Mouse (Mus musculus) forebrain, embryonic 14.5 days (tissue): ENCODE measurements around the gene Prkag3. TPM values are rescaled to one million over a fixed set of nuclear protein-coding genes. Genes with fewer than 3 reads are reported as not detected.

ENCODE experiments used
- ATAC-seq: fragments of 200-750 bp; cut with Nextera tagmentation; 2 replicates; pipeline ENCODE4 v1.8.0; 2017; ENCODE audit warnings: mild to moderate bottlenecking, moderate library complexity
- DNase-seq: peaks from one replicate; pipeline ENCODE4 v3.0.0-alpha.2; 2015; ENCODE audit warnings: low spot score
- H3K27ac ChIP-seq: fragments of 300-500 bp; sonication (generic); 2 replicates; pipeline ENCODE4 v1.5.1; 2014; ENCODE audit warnings: low read depth, mild to moderate bottlenecking, control low read depth, low read length, moderate library complexity
- H3K27me3 ChIP-seq: fragments of 300-500 bp; sonication (generic); replicated peaks from 2 replicates; pipeline ENCODE4 v1.6.1; 2014; ENCODE audit warnings: low read length, control low read depth, mixed read lengths; ENCODE audit not compliant: control insufficient read depth, insufficient read depth
- H3K36me3 ChIP-seq: fragments of 300-500 bp; sonication (generic); 2 replicates; pipeline ENCODE4 v1.6.1; 2014; ENCODE audit warnings: low read length, control low read depth; ENCODE audit not compliant: control insufficient read depth, insufficient read depth
- H3K4me1 ChIP-seq: fragments of 300-500 bp; sonication (generic); 2 replicates; pipeline ENCODE4 v1.6.1; 2014; ENCODE audit warnings: antibody characterized with exemption, low read length, control low read depth; ENCODE audit not compliant: control insufficient read depth, insufficient read depth
- H3K4me2 ChIP-seq: fragments of 300-500 bp; sonication (generic); 2 replicates; pipeline ENCODE4 v1.6.1; 2014; ENCODE audit warnings: mild to moderate bottlenecking, control low read depth, low read length
- H3K4me3 ChIP-seq: fragments of 300-500 bp; sonication (generic); 2 replicates; pipeline ENCODE4 v1.5.1; 2014; ENCODE audit warnings: low read depth, low read length, control low read depth
- H3K9ac ChIP-seq: fragments of 300-500 bp; sonication (generic); 2 replicates; pipeline ENCODE4 v1.6.1; 2014; ENCODE audit warnings: mild to moderate bottlenecking, low read length, control low read depth, moderate library complexity
- H3K9me3 ChIP-seq: fragments of 300-500 bp; sonication (generic); replicated peaks from 2 replicates; pipeline ENCODE4 v1.6.1; 2016; ENCODE audit warnings: low read length, control low read depth, mixed read lengths; ENCODE audit not compliant: control insufficient read depth
- WGBS: fragments of 180-500 bp; shearing (Covaris S2); extraction: QIAGEN DNeasy Blood & Tissue Kit; methylation state at CpG from one replicate; pipeline ENCODE4 v1.1.7; 2014; 5-methylcytosine and 5-hydroxymethylcytosine counted together
- polyA plus RNA-seq: library from polyadenylated mRNA; unstranded; fragments of >200 nt; fragmentation: Nextera tagmentation; extraction: Ambion mirVana; gene quantifications from 2 replicates; pipeline ENCODE4 v1.2.1, GENCODE M21; 2014

Prkag3 gene
- polyA plus RNA-seq, 1 experiment from 2014 or later, result not detected

DNA sequence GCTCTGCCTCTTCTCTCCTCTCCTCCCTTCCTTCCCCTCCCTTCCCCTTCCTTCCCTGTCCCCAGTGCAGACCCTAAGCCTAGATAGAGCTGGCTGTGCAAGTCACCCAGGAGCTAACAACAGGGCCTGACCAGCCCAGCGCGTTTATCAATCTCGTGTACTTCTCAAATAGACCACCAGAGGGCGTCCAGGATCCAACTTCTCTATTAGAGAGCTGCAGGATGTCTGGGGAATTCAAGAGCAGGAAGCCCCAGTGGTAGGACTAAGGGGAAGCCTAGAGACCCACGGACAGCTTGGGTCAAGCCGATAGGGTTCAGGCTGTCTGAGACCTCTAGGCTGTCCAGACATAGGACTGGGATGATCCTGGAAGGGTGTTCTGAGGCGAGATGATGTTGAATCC, 38.8 kb upstream of the Prkag3 start:
- Histone ChIP-seq H3K27ac (no peak overlapping the region), H3K36me3 (no peaks in the 10 kb centered on the region), H3K9me3 (no peaks in the 10 kb centered on the region; the same call in 1 of the 2 replicates), H3K4me1 (peaks cover 7% of the 10 kb centered on the region; the same call in 1 of the 2 replicates), H3K9ac (no peak overlapping the region), H3K4me2 (no peak overlapping the region), H3K27me3 (peaks cover 87% of the 10 kb centered on the region), H3K4me3 (no peak overlapping the region)
- peak; percentile 51; the same call in 1 of the 2 replicates for ATAC-seq
- WGBS, result 7% methylated on average over 7 of the region's 7 CpGs
- DNase-seq, result peak; percentile 86

DNA sequence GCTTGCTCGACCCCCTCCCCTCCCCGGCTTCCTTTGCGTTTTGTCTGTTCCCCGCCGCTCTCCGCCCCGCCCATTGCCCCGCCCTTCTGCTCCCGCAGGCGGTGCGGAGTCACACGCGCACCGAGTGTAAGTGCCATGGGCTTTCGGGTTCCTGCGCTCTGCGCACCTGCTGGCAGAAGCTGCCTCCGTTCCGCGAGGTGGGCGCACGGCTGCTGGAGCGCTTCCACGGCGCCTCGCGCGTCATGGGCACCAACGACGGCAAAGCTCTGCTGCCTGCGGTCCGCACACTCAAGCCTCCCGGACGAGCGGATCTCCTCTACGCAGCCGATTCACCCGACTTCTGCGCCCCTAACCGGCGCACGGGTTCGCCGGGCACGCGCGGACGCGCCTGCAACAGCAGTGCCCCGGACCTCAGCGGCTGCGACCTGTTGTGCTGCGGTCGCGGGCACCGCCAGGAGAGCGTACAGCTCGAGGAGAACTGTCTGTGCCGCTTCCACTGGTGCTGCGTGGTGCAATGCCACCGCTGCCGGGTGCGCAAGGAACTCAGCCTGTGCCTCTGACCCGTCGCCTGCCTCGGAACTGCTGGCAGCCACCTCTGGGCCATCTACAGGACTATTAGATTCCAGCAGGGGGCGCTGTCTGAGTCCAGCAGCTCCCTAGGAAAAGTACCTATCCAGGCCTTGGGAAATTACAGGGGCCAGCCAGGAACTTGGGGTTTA, 35.2 kb upstream of the Prkag3 start:
- H3K27me3 ChIP-seq, result peaks cover 82% of the 10 kb centered on the region
- WGBS, result under 1% methylated on average over 67 of the region's 67 CpGs
- H3K4me1 ChIP-seq, result peaks cover 3% of the 10 kb centered on the region; the same call in 1 of the 2 replicates
- peak overlapping the region; percentile 40 for H3K4me3 ChIP-seq
- peak overlapping the region; percentile 72 for H3K4me2 ChIP-seq
- DNase-seq (peak; percentile 57), ATAC-seq (peak; percentile 43; the same call in 1 of the 2 replicates)
- peak overlapping the region; percentile 45 for H3K9ac ChIP-seq
- H3K27ac ChIP-seq, result no peak overlapping the region
- H3K36me3 ChIP-seq, result no peaks in the 10 kb centered on the region
- H3K9me3 ChIP-seq, result no peaks in the 10 kb centered on the region; the same call in 1 of the 2 replicates

DNA sequence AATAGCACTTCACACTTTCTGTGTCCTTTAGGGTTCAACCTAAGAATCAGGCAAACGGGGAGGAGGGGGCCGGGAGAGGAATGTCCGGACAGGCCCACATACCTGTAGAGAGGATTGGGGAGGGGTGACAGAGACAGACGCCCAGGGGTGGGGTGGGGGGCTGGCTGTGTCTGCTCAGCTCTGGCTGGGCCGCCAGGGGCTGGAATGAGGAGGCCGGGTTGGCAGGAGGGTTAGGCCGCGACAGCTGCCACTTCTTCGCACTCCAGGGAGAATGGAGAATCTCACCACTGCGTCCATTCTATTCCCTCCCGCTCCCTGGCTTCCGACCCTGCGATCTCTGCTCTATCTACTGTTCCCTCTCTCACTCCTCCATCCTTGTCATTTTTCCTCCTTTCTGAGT, 34.5 kb upstream of the Prkag3 start:
- Histone ChIP-seq H3K27me3 (peaks cover 82% of the 10 kb centered on the region), H3K4me2 (peak overlapping the region; percentile 72), H3K9me3 (no peaks in the 10 kb centered on the region; the same call in 1 of the 2 replicates), H3K4me3 (peak overlapping the region; percentile 40), H3K36me3 (no peaks in the 10 kb centered on the region), H3K27ac (no peak overlapping the region), H3K4me1 (peaks cover 3% of the 10 kb centered on the region; the same call in 1 of the 2 replicates), H3K9ac (no peak overlapping the region)
- whole genome bisulfite sequencing, result 2% methylated on average over 13 of the region's 13 CpGs
- ATAC-seq (peak; percentile 40; the same call in 1 of the 2 replicates), DNase-seq (no peak)

DNA sequence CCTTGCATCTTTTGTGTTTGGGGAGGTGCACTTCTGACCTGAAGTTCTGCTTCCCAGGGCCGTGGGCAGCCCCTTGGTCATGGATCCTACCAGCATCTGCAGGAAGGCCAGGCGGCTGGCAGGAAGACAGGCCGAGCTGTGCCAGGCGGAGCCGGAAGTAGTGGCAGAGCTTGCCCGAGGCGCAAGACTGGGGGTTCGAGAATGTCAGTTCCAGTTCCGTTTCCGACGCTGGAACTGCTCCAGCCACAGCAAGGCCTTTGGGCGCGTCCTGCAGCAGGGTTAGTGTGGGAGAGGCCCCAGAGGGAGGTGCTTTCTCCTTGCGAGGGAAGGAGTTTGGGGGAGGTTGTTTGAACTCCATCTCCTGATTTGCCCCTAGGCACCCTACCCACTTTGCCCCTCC, 33.0 kb upstream of the Prkag3 start:
- ATAC-seq (no peak), DNase-seq (no peak)
- Histone ChIP-seq H3K4me2 (no peak overlapping the region), H3K27me3 (peaks cover 88% of the 10 kb centered on the region), H3K9ac (no peak overlapping the region), H3K36me3 (no peaks in the 10 kb centered on the region), H3K4me1 (peaks cover 3% of the 10 kb centered on the region; the same call in 1 of the 2 replicates), H3K9me3 (no peaks in the 10 kb centered on the region; the same call in 1 of the 2 replicates), H3K27ac (no peak overlapping the region), H3K4me3 (no peak overlapping the region)
- 11% methylated on average over 14 of the region's 14 CpGs for WGBS

DNA sequence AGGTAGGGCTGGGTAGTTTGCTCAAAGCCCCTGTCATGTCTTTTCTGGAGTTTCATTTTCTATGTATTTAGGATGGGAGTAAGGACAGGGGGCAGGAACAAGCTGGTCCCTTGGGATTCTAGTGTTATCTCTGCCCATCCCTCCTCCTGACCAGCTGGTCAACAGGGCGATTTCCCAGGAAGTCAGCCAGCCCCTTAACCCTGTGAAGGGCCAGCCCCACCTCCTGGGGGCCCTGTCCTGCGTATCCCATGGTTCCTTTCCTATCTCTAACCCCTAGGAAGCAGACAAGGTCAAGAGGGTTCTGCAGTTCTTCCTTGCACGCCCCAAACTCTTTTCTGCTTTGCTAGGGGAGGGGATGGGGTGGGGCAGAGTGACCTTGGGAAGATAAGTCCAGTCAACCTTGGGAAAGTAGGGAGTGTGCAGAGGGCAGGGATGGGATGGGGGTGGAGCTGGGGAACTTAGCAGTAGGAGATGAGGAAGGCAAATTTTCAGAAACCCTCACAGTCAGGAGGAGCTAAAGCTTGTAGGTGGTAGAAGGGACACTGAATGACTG, 30.0 kb upstream of the Prkag3 start:
- no peak for DNase-seq
- Histone ChIP-seq H3K27ac (no peak overlapping the region), H3K9ac (no peak overlapping the region), H3K4me2 (no peak overlapping the region), H3K4me3 (no peak overlapping the region), H3K27me3 (peaks cover 92% of the 10 kb centered on the region), H3K4me1 (no peaks in the 10 kb centered on the region; the same call in 1 of the 2 replicates), H3K9me3 (no peaks in the 10 kb centered on the region), H3K36me3 (no peaks in the 10 kb centered on the region)
- WGBS, result 24% methylated on average over 3 of the region's 3 CpGs
- no peak for ATAC-seq

DNA sequence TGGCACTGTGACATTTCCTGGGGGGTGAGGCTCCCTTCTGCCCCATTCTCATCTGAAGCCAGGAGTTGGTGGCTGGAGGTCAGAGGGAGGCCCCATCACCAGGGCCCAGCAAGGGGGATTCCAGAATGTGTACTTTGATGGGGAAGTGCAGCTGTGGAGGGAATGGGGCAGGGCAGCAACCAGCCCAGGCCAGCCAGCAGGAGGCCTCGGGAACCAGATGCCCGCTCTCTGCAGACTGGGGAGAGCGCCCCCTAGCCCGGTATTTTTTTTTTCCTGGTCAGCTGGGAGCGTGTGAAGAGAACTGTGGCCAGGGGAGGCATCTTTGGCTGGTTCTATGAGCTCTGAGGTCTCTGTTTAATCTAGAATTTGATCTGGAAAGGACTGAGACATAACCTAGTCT, 26.8 kb upstream of the Prkag3 start:
- H3K9me3 ChIP-seq, result no peaks in the 10 kb centered on the region
- H3K27ac ChIP-seq, result no peak overlapping the region
- WGBS, result 0% methylated on average over 5 of the region's 5 CpGs
- no peaks in the 10 kb centered on the region for H3K36me3 ChIP-seq
- ATAC-seq, result no peak
- peaks cover 92% of the 10 kb centered on the region for H3K27me3 ChIP-seq
- peaks cover 9% of the 10 kb centered on the region for H3K4me1 ChIP-seq
- H3K4me3 ChIP-seq, result no peak overlapping the region
- H3K4me2 ChIP-seq, result no peak overlapping the region
- no peak for DNase-seq
- H3K9ac ChIP-seq, result no peak overlapping the region

DNA sequence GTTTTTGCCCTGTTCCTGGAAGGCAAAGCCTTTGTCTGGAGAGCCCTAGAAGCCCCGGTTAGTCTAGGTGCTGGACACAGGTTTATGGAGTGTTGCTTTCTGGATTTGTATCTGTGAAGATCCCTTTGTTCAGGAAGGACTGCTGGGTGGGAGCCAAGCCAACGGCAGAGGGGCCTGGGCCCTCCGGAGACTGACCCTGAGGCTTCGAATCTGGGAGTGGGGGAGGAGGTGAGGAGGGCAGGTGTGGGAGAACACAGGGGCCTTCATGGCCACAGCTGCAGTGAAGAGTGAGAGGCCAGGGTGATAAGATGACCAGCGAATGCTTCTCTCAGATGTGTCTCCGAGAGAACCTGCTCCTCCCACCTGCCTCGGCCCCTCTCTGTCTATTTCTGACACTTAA, 25.0 kb upstream of the Prkag3 start:
- H3K36me3 ChIP-seq, result no peaks in the 10 kb centered on the region
- H3K4me3 ChIP-seq, result no peak overlapping the region
- H3K27me3 ChIP-seq, result peaks cover 98% of the 10 kb centered on the region
- 11% methylated on average over 7 of the region's 7 CpGs for WGBS
- ATAC-seq (no peak), DNase-seq (no peak)
- H3K9me3 ChIP-seq, result no peaks in the 10 kb centered on the region
- H3K4me1 ChIP-seq, result peaks cover 9% of the 10 kb centered on the region
- H3K4me2 ChIP-seq, result no peak overlapping the region
- no peak overlapping the region for H3K27ac ChIP-seq
- H3K9ac ChIP-seq, result no peak overlapping the region

DNA sequence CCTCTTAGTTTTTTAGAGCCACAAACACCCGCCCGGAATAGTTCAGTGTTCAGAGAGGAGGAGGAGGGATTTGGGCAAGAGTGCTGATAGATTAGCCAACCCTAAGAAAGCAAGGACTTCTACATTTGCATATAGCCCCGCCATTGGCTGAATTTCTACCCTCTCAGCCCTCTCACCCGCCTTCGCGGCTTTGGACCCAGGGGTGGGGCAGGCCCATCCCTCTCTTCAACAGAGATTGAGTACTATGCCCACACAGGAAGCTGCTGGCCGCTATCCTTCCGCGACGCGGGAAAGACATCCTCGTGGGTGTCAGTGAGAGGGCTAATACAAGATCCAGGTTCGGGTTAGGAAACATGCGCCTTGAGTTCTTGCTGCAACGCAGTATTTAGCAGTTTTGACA, 24.1 kb upstream of the Prkag3 start:
- H3K4me3 ChIP-seq, result peak overlapping the region; percentile 14; the same call in 1 of the 2 replicates
- 2% methylated on average over 15 of the region's 15 CpGs for WGBS

More for the DNA sequence above, 24.1 kb upstream of the Prkag3 start:
- peak overlapping the region; percentile 10 for H3K4me2 ChIP-seq
- H3K36me3 ChIP-seq, result no peaks in the 10 kb centered on the region
- peaks cover 96% of the 10 kb centered on the region for H3K27me3 ChIP-seq
- ATAC-seq (peak; percentile 83), DNase-seq (peak; percentile 85)
- no peak overlapping the region for H3K9ac ChIP-seq
- no peaks in the 10 kb centered on the region for H3K9me3 ChIP-seq
- H3K4me1 ChIP-seq, result peaks cover 9% of the 10 kb centered on the region
- H3K27ac ChIP-seq, result no peak overlapping the region
